Mouse (Mus musculus): ENCODE measurements around the gene Lsm10. TPM values are rescaled to one million over a fixed set of nuclear protein-coding genes. Genes with fewer than 3 reads are reported as not detected.

Lsm10 gene
- polyA plus RNA-seq, 1 experiment, result 22.2 TPM

DNA sequence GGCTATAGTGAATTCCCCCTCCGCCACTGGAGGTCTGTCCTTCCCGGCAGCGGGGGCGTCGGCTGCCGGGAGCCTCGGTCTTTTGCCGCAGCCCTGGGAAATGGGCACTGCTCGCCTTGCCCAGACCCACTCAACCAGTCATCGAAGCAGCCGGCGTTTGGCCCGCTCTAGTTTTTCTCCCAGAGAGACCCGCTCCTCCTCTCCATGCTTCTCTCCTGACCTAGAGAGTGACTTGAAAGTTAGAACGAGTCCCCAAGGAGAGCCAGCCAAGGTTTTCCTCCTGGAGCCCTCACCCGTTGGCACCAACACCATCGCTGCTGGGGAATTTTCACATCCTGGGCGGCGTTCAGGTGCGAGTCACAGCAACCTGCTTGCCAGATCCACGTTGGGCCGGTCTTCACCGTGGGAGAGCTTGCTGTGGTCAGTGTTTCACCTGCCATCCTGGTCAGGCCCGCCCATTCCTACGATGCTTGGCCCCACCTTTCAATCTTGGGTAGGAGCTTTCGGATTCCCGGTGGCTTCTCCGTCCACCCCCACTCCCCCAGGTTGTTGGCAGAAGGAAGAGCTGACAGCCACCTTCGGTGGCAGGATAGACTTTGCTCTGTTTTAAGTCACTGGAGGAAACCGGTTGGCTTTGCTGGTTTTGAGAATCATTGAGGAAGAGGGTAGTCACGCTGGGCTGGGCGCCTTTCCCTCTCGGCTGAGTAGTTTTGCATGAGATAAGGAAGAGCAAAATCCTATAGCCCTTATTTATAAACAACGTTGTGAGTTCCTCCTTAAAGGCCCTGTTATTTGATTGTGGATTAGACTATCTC, 8.0 kb downstream of the Lsm10 start:
- no peak for TF ChIP-seq POLR2A (IDR thresholded peaks at IDR 0.05; ENCODE audit: low read depth, low read length)
- Histone ChIP-seq H3K4me1 (ENCODE audit: control insufficient read depth, insufficient read depth, insufficient read length) (peaks cover 4% of the 10 kb centered on the region; the same call in 1 of the 2 replicates), H3K36me3 (ENCODE audit: control insufficient read depth, insufficient read depth, low read length) (no peaks in the 10 kb centered on the region), H3K4me3 (ENCODE audit: extremely low read depth, insufficient read depth, insufficient read length) (peak overlapping the region; percentile 71), H3K27ac (ENCODE audit: insufficient read depth, low read length) (peak overlapping the region; percentile 10), H3K27me3 (ENCODE audit: control insufficient read depth, insufficient read depth, low read length) (no peaks in the 10 kb centered on the region)
- under 1% methylated on average over 34 of the region's 34 CpGs for WGBS
- peak in 1 of 2 experiments; percentile 35 for DNase-seq (ENCODE audit: low read depth in 1 of 2, low spot score in 2 of 2)

DNA sequence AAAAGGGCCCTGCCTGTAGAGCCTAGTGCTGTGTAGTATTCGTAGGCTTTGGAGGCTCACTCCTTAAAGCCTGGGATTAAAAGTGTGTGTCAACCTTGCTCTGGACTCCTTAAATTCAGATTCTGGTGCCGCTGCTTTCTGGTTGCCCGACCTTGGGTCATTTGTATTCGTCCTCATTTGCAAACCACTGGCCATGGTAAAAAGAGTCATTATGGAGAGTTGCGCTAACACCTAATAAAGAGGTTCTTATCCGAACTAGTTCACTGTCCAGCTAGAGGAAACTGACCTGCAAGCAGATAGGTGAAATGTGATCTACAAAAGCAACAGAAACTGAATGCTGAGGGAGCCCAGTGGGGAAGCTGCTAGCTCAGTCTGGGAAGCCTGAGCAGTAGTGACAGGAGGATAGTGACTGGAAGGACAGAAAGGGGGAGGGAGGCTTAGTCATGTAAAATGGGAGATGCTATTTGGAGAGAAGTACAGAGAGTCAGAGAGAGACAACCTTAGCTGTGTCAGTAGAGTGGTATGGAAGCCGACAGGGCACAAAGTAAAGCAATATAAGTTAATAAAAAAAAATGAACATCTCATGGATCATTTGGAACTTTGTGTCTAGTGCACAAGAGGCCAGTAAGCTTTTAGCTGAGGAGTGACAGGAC, 8.8 kb downstream of the Lsm10 start:
- no peaks in the 10 kb centered on the region for H3K27me3 ChIP-seq (ENCODE audit: control insufficient read depth, insufficient read depth, low read length)
- TF ChIP-seq POLR2A (IDR thresholded peaks at IDR 0.05; ENCODE audit: low read depth, low read length) (no peak), CTCF (IDR thresholded peaks at IDR 0.05; ENCODE audit: extremely low read depth, insufficient read depth, insufficient read length, insufficient replicate concordance) (no peak)
- H3K36me3 ChIP-seq (ENCODE audit: control insufficient read depth, insufficient read depth, low read length), result no peaks in the 10 kb centered on the region
- H3K27ac ChIP-seq (ENCODE audit: insufficient read depth, low read length), result no peak overlapping the region
- WGBS, result 78% methylated on average over 7 of the region's 7 CpGs
- no peak for DNase-seq (ENCODE audit: low read depth in 1 of 2, low spot score in 2 of 2)
- H3K4me1 ChIP-seq (ENCODE audit: control insufficient read depth, insufficient read depth, insufficient read length), result peaks cover 12% of the 10 kb centered on the region; the same call in 1 of the 2 replicates
- no peak overlapping the region for H3K4me3 ChIP-seq (ENCODE audit: extremely low read depth, insufficient read depth, insufficient read length)

DNA sequence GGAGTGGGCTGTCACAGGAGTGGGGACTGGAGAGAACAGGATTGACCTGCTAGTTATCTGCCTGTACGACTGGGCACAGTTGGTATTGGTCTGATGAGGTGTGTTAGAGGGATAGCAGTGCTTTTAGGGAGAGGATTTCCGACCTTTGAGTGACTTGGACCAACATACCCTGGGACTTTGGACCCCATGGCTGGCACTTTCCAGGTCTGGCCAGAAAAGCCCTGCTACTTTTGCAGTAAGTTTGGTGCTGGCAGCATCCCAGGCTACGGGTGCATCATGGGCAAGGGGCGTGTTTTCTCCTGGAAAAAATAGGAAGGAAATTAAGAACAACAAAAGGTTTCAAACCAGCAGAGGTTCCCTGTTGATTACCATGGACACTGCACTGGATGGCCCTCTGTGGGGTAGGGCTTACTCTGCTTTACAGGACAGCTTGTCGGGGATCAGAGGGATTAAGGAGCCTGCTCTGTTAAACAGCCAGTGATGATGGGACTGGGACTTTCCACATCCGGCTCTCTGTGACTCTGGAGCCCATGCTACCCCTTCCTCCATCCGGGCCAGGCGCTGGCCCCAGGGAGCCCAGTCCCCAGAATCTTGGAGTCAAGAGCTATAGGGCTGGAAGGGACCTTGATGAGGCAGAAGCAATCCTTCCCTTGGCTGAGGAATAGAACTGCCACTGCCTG, 11.8 kb downstream of the Lsm10 start:
- no peak overlapping the region; the same call in 1 of the 2 replicates for H3K27ac ChIP-seq (ENCODE audit: insufficient read depth, low read length)
- 79% methylated on average over 8 of the region's 8 CpGs for WGBS
- H3K4me1 ChIP-seq (ENCODE audit: control insufficient read depth, insufficient read depth, insufficient read length), result peaks cover 22% of the 10 kb centered on the region; the same call in 1 of the 2 replicates

DNA sequence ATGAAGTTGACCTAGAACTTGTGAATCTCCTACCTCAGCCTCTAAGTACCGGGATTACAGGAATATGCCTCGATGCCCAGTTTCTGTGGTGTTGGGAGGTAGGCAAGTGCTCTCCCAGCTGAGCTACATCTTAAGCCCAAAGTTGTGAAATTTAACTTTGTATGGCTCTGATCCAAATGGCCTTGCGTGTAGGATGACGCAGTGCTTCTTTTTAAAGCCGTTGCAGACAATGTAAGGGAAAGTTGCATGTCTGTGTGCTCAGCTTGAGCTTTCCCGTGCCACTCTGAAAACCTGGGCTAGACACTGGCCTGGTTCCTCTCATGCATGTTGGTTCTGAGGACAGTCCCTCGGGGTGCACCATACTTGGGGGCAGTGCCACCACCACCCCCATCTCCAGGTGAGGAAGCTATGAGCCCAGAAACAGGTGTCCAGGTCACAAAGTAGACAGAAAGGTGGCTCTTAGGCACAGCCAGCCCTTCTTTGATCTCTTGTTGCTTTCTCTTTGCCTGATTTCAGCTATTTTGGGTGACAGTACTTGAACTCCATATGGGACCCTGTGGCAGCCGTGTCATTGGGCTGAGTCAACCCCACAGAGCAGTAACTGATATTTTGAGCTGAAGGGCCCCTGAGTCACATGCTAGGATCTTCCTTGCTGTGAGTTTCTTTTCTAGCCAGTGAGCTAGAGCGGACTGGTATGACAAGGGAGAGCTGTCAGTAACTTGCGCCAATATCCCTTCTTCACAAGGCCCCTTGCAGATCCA, 13.4 kb downstream of the Lsm10 start:
- H3K27ac ChIP-seq (ENCODE audit: insufficient read depth, low read length), result peak overlapping the region; percentile 88
- H3K36me3 ChIP-seq (ENCODE audit: control insufficient read depth, insufficient read depth, low read length), result no peaks in the 10 kb centered on the region
- no peaks in the 10 kb centered on the region for H3K27me3 ChIP-seq (ENCODE audit: control insufficient read depth, insufficient read depth, low read length)
- H3K4me3 ChIP-seq (ENCODE audit: extremely low read depth, insufficient read depth, insufficient read length), result no peak overlapping the region
- DNase-seq (ENCODE audit: low read depth in 1 of 2, low spot score in 2 of 2), result no peak
- TF ChIP-seq POLR2A (IDR thresholded peaks at IDR 0.05; ENCODE audit: low read depth, low read length) (no peak), CTCF (IDR thresholded peaks at IDR 0.05; ENCODE audit: extremely low read depth, insufficient read depth, insufficient read length, insufficient replicate concordance) (no peak)
- peaks cover 22% of the 10 kb centered on the region; the same call in 1 of the 2 replicates for H3K4me1 ChIP-seq (ENCODE audit: control insufficient read depth, insufficient read depth, insufficient read length)
- 51% methylated on average over 10 of the region's 10 CpGs for WGBS

More for the DNA sequence above, 11.8 kb downstream of the Lsm10 start:
- no peaks in the 10 kb centered on the region for H3K27me3 ChIP-seq (ENCODE audit: control insufficient read depth, insufficient read depth, low read length)
- H3K4me3 ChIP-seq (ENCODE audit: extremely low read depth, insufficient read depth, insufficient read length), result no peak overlapping the region
- TF ChIP-seq CTCF (IDR thresholded peaks at IDR 0.05; ENCODE audit: extremely low read depth, insufficient read depth, insufficient read length, insufficient replicate concordance) (no peak), POLR2A (IDR thresholded peaks at IDR 0.05; ENCODE audit: low read depth, low read length) (no peak)
- no peaks in the 10 kb centered on the region for H3K36me3 ChIP-seq (ENCODE audit: control insufficient read depth, insufficient read depth, low read length)
- no peak for DNase-seq (ENCODE audit: low read depth in 1 of 2, low spot score in 2 of 2)

DNA sequence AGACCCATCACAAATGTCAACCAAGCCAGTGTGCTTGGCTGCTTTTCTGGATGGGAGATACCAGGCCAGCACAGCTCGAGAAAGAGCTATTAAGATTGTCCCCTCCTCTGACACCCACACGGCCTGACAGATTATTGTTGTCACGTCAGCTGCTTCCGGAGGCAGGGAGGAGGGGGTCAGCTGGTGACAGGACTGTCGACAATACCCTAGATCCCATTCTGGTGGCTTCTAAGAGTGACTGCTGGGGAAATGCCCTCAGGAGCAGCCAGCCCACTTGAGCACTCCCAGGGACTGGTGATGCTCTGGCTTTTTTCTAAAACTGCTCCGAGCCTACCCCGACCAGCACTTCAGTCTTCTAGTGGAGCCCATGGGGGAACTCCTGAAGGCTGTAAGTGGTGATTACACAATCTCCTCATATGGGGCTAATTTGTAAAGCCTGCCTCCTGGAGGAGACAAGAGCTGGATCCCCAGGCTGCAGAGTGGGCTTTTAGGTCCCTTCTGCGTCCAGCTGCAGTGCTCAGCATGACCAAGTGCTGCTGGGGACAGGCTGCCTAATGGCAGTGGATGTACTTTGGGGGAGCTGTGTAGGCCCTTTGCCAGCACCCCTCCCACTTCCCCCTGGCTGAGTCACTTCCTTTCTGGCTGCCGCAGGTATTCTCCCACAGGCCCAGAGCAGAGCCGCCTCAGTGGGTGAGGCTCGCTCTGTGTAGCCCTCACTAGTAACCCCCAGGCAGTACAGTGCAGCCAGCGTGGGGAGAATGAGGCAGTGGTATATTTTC, 14.1 kb downstream of the Lsm10 start:
- Histone ChIP-seq H3K27me3 (ENCODE audit: control insufficient read depth, insufficient read depth, low read length) (no peaks in the 10 kb centered on the region), H3K27ac (ENCODE audit: insufficient read depth, low read length) (peak overlapping the region; percentile 88), H3K36me3 (ENCODE audit: control insufficient read depth, insufficient read depth, low read length) (no peaks in the 10 kb centered on the region), H3K4me3 (ENCODE audit: extremely low read depth, insufficient read depth, insufficient read length) (peak overlapping the region; percentile 14; the same call in 1 of the 2 replicates), H3K4me1 (ENCODE audit: control insufficient read depth, insufficient read depth, insufficient read length) (peaks cover 22% of the 10 kb centered on the region; the same call in 1 of the 2 replicates)
- TF ChIP-seq POLR2A (IDR thresholded peaks at IDR 0.05; ENCODE audit: low read depth, low read length) (peak; percentile 71), CTCF (IDR thresholded peaks at IDR 0.05; ENCODE audit: extremely low read depth, insufficient read depth, insufficient read length, insufficient replicate concordance) (no peak)
- peak; percentile 60 to 85 for DNase-seq (ENCODE audit: low read depth in 1 of 2, low spot score in 2 of 2)
- 3% methylated on average over 12 of the region's 12 CpGs for WGBS

All from spleen, adult 2 months (tissue).